Mouse (Mus musculus): ENCODE measurements around the gene Supt16. TPM values are rescaled to one million over a fixed set of nuclear protein-coding genes. Genes with fewer than 3 reads are reported as not detected.

Supt16 gene
- total RNA-seq (2014; rRNA removed) (13.6 and 16.0 TPM in 2 replicates), polyA plus RNA-seq (2012; rRNA removed) (3.9 and 5.3 TPM in 2 replicates)

GRCm38 (mm10) chr14:52197156-52197878, at the start of gene Supt16:
Gene Supt16, minus strand, starts transcription at chr14:52197416.
- TF ChIP-seq CTCF (IDR thresholded peaks at IDR 0.05; ENCODE audit: low read depth, low read length) (no peak), POLR2A (IDR thresholded peaks at IDR 0.05; ENCODE audit: extremely low read depth, insufficient read depth, low read length) (peak; percentile 56; the same call in 1 of the 2 replicates)
- under 1% methylated on average over 59 of the region's 59 CpGs for WGBS
- H3K4me1 ChIP-seq (ENCODE audit: control insufficient read depth, insufficient read depth, low read length) = peaks cover 3% of the 10 kb centered on the region; the same call in 1 of the 2 replicates

GRCm38 (mm10) chr14:52246129-52246528, 48.9 kb upstream of the Supt16 start:
- peaks cover 5% of the 10 kb centered on the region; the same call in 1 of the 2 replicates for H3K4me1 ChIP-seq (ENCODE audit: control insufficient read depth, insufficient read depth, low read length)
- WGBS = 80% methylated on average over 4 of the region's 4 CpGs
- H3K27ac ChIP-seq (replicated peaks; ENCODE audit: insufficient read depth, low read depth, low read length) = no peak overlapping the region
- no peak overlapping the region for H3K4me3 ChIP-seq (ENCODE audit: insufficient read depth, low read depth, low read length)
- H3K36me3 ChIP-seq (ENCODE audit: control insufficient read depth, insufficient read depth, low read length) = no peaks in the 10 kb centered on the region
- no peak overlapping the region for H3K9ac ChIP-seq (ENCODE audit: low read depth, low read length)
- H3K27me3 ChIP-seq (ENCODE audit: control insufficient read depth, insufficient read depth, low read length) = no peaks in the 10 kb centered on the region
- no peak for TF ChIP-seq POLR2A (IDR thresholded peaks at IDR 0.05; ENCODE audit: extremely low read depth, insufficient read depth, low read length)
- TF ChIP-seq CTCF (IDR thresholded peaks at IDR 0.05; ENCODE audit: low read depth, low read length) = no peak
- H3K79me2 ChIP-seq (ENCODE audit: control insufficient read depth, insufficient read depth, low read length) = peaks cover 30% of the 10 kb centered on the region
- DNase-seq (ENCODE audit: extremely low read depth, low read depth, low spot score) = no peak

More at GRCm38 (mm10) chr14:52197156-52197878, at the start of gene Supt16:
- H3K27ac ChIP-seq (replicated peaks; ENCODE audit: insufficient read depth, low read depth, low read length) = peak within 1 kb of the TSS; percentile 91
- peaks cover 19% of the 10 kb centered on the region for H3K36me3 ChIP-seq (ENCODE audit: control insufficient read depth, insufficient read depth, low read length)
- peaks cover 17% of the 10 kb centered on the region; the same call in 1 of the 2 replicates for H3K79me2 ChIP-seq (ENCODE audit: control insufficient read depth, insufficient read depth, low read length)
- peak within 1 kb of the TSS; percentile 86 for H3K9ac ChIP-seq (ENCODE audit: low read depth, low read length)
- H3K4me3 ChIP-seq (ENCODE audit: insufficient read depth, low read depth, low read length) = peak within 1 kb of the TSS; percentile 76
- DNase-seq (ENCODE audit: extremely low read depth, low read depth, low spot score) = peak; percentile 66
- H3K27me3 ChIP-seq (ENCODE audit: control insufficient read depth, insufficient read depth, low read length) = no peaks in the 10 kb centered on the region

DNA sequence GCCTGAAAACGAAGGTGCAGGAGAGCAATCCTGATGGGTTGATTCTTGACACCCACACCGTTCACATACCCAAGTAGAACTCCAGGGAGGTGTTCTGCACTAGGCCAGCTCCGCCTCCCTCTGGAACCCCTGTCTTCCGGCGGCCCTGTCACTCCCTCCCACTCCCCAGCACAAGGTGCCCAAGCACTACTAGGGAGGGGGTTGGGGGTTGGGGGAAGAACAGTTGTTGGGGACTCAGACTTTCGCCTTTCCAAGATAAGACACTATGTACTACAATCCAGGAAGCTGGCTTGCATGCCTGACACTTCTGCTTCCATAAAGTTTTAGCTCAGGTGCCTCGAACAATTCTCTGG, 47.5 kb upstream of the Supt16 start:
- Histone ChIP-seq H3K4me3 (ENCODE audit: insufficient read depth, low read depth, low read length) (peak overlapping the region; percentile 52), H3K9ac (ENCODE audit: low read depth, low read length) (peak overlapping the region; percentile 69), H3K27me3 (ENCODE audit: control insufficient read depth, insufficient read depth, low read length) (no peaks in the 10 kb centered on the region), H3K79me2 (ENCODE audit: control insufficient read depth, insufficient read depth, low read length) (peaks cover 24% of the 10 kb centered on the region), H3K4me1 (ENCODE audit: control insufficient read depth, insufficient read depth, low read length) (peaks cover 5% of the 10 kb centered on the region; the same call in 1 of the 2 replicates), H3K27ac (replicated peaks; ENCODE audit: insufficient read depth, low read depth, low read length) (peak overlapping the region; percentile 36), H3K36me3 (ENCODE audit: control insufficient read depth, insufficient read depth, low read length) (no peaks in the 10 kb centered on the region)
- WGBS = 8% methylated on average over 7 of the region's 7 CpGs
- no peak for DNase-seq (ENCODE audit: extremely low read depth, low read depth, low spot score)
- TF ChIP-seq POLR2A (IDR thresholded peaks at IDR 0.05; ENCODE audit: extremely low read depth, insufficient read depth, low read length) (0 out of 2 replicates have a peak, but pooled peaks have one; percentile 0), CTCF (IDR thresholded peaks at IDR 0.05; ENCODE audit: low read depth, low read length) (no peak)

DNA sequence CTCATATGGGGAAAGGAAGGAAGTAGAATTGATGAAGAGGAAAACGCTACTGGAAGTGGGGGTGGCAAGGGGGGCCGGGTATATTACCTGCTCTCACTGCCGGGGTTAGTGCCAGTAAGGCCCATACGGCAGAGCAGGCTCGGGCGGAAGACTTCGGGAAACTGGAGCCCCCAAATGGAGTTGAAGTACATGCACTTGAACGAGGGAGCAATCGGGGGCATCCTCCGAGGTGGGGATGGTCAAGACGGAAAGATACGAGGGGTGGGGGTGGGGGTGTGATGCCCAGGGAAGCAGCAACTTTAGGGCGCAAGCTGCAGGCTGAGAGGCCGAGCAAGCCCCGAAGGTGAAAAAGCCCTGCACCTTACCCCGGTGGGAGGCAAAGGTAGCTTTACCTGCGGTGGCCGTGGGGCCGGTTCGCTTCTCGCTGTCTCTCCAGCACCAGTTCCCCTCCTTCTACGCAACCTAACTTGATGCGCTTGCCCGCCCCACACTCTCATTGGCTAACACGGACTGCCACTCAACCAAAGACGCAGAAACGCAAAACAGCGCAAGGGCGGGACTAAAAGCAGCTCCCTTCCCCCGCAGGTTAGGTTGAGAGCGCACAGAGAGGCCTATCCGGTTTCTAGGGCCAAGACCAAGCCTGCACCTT, 46.9 kb upstream of the Supt16 start:
- H3K4me1 ChIP-seq (ENCODE audit: control insufficient read depth, insufficient read depth, low read length) = peaks cover 5% of the 10 kb centered on the region; the same call in 1 of the 2 replicates
- H3K27me3 ChIP-seq (ENCODE audit: control insufficient read depth, insufficient read depth, low read length) = no peaks in the 10 kb centered on the region
- WGBS = under 1% methylated on average over 32 of the region's 32 CpGs
- peak overlapping the region; percentile 76 for H3K9ac ChIP-seq (ENCODE audit: low read depth, low read length)
- peak; percentile 94 for DNase-seq (ENCODE audit: extremely low read depth, low read depth, low spot score)
- H3K79me2 ChIP-seq (ENCODE audit: control insufficient read depth, insufficient read depth, low read length) = peaks cover 26% of the 10 kb centered on the region
- no peaks in the 10 kb centered on the region for H3K36me3 ChIP-seq (ENCODE audit: control insufficient read depth, insufficient read depth, low read length)
- TF ChIP-seq POLR2A (IDR thresholded peaks at IDR 0.05; ENCODE audit: extremely low read depth, insufficient read depth, low read length) (0 out of 2 replicates have a peak, but pooled peaks have one; percentile 22), CTCF (IDR thresholded peaks at IDR 0.05; ENCODE audit: low read depth, low read length) (no peak)
- H3K4me3 ChIP-seq (ENCODE audit: insufficient read depth, low read depth, low read length) = peak overlapping the region; percentile 88
- peak overlapping the region; percentile 36 for H3K27ac ChIP-seq (replicated peaks; ENCODE audit: insufficient read depth, low read depth, low read length)

DNA sequence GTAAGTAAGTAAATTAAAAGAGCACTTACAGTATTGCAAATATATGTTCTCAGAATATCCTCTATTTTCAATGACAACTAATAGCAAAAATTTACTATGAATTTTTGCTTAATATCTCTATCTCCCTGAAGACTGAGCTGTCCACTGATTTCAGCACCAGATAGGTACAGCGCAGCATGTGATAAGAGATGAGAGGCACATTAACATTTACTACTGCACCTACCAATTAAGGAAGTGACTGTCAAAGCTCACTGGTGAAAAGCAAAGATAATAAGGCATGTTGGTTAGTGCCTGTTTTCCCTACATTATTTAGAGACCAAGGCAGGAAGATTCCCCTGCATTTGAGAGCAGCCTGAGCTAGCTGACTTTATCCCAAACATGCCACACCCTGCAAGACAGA, 39.0 kb upstream of the Supt16 start:
- TF ChIP-seq CTCF (IDR thresholded peaks at IDR 0.05; ENCODE audit: low read depth, low read length) = no peak
- TF ChIP-seq POLR2A (IDR thresholded peaks at IDR 0.05; ENCODE audit: extremely low read depth, insufficient read depth, low read length) = no peak
- WGBS = 98% methylated on average over 1 of the region's 1 CpGs
- no peak overlapping the region for H3K9ac ChIP-seq (ENCODE audit: low read depth, low read length)
- DNase-seq (ENCODE audit: extremely low read depth, low read depth, low spot score) = no peak
- no peaks in the 10 kb centered on the region for H3K4me1 ChIP-seq (ENCODE audit: control insufficient read depth, insufficient read depth, low read length)
- no peaks in the 10 kb centered on the region for H3K27me3 ChIP-seq (ENCODE audit: control insufficient read depth, insufficient read depth, low read length)
- no peak overlapping the region for H3K4me3 ChIP-seq (ENCODE audit: insufficient read depth, low read depth, low read length)
- H3K79me2 ChIP-seq (ENCODE audit: control insufficient read depth, insufficient read depth, low read length) = peaks cover 8% of the 10 kb centered on the region; the same call in 1 of the 2 replicates
- H3K36me3 ChIP-seq (ENCODE audit: control insufficient read depth, insufficient read depth, low read length) = peaks cover 47% of the 10 kb centered on the region
- H3K27ac ChIP-seq (replicated peaks; ENCODE audit: insufficient read depth, low read depth, low read length) = no peak overlapping the region

Measured in liver, adult 2 months (tissue).